Mouse (Mus musculus) adrenal gland, postnatal 14 days (tissue): ENCODE data around the gene Ocrl. TPM values are rescaled to one million over a fixed set of nuclear protein-coding genes. Genes with fewer than 3 reads are reported as not detected.
A peak's percentile ranks its signal among the peaks of the same experiment; 100 is the strongest.

Source experiments
- DNase-seq: peaks from one replicate; pipeline ENCODE4 v3.0.0; 2021; ENCODE audit warnings: mixed read lengths
- total RNA-seq: library from RNA; stranded (reverse); gene quantifications from 2 replicates; pipeline ENCODE4 v1.2.3, GENCODE M21; 2021

Ocrl gene
- total RNA-seq, 1 experiment from 2014 or later = 42.8 TPM

- no peak for DNase-seq
Observed at GRCm38 (mm10) chrX:47977078-47977477, 64.9 kb downstream of the Ocrl start.

- peak; percentile 57 for DNase-seq
Observed at GRCm38 (mm10) chrX:47985000-47985619, 72.9 kb downstream of the Ocrl start.

GRCm38 (mm10) chrX:47988024-47988423, 75.8 kb downstream of the Ocrl start:
- DNase-seq = no peak

- DNase-seq = peak; percentile 79
Observed at GRCm38 (mm10) chrX:47992606-47993005, 80.4 kb downstream of the Ocrl start.

- DNase-seq = no peak
Observed at GRCm38 (mm10) chrX:47998412-47998811, 86.2 kb downstream of the Ocrl start.

GRCm38 (mm10) chrX:48001151-48001550, 89.0 kb downstream of the Ocrl start:
- no peak for DNase-seq

GRCm38 (mm10) chrX:48004786-48005185, 92.6 kb downstream of the Ocrl start:
- DNase-seq = no peak

- peak; percentile 32 for DNase-seq
Observed at GRCm38 (mm10) chrX:48006062-48006461, 93.9 kb downstream of the Ocrl start.

- no peak for DNase-seq
Observed at GRCm38 (mm10) chrX:48011656-48012055, 99.5 kb downstream of the Ocrl start.

Other genes with a start within 250 kb of the Ocrl start
- 36.4 and 38.9 TPM in 2 replicates for gene Smarca1, start 19.4 kb upstream of the Ocrl start, total RNA-seq
- gene Apln, start 122.5 kb downstream of the Ocrl start, total RNA-seq = 4.8 and 6.6 TPM in 2 replicates
- gene Xpnpep2, start 196.3 kb downstream of the Ocrl start, total RNA-seq = 1.1 and 1.5 TPM in 2 replicates
- gene Sash3, start 234.0 kb downstream of the Ocrl start, total RNA-seq = 1.6 and 12.3 TPM in 2 replicates